Mouse (Mus musculus): ENCODE measurements around the gene Etnk2.

DNA sequence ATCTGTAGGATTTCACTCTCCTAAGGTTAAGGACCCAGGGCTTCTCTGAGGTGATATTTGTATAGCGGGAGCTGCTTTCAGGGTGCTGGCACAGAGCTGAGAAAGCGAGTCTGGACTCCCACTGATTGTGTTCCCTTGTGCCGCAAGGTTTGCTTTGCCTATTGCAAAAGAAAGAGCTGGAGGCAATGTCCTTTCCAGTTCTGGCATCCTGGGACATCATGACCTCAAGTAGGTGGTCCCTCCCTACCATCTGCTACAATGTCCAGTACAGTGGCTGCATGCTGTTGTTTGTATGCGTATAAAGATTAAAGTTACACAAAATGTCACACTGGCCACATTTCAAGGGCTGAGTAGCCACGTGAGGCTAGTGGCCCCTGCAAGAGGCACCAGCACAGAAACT lies 1.3 kb upstream of the Etnk2 start:
- no peak for TF ChIP-seq CTCF (IDR thresholded peaks at IDR 0.05; ENCODE audit: control insufficient read depth, insufficient read depth, insufficient replicate concordance, low read depth, low read length)
- no peak for TF ChIP-seq POLR2A (IDR thresholded peaks at IDR 0.05; ENCODE audit: control insufficient read depth, low read depth, low read length)
